Comparison of ENCODE assay signal across 29 mouse cellular contexts in the genomic region with DNA sequence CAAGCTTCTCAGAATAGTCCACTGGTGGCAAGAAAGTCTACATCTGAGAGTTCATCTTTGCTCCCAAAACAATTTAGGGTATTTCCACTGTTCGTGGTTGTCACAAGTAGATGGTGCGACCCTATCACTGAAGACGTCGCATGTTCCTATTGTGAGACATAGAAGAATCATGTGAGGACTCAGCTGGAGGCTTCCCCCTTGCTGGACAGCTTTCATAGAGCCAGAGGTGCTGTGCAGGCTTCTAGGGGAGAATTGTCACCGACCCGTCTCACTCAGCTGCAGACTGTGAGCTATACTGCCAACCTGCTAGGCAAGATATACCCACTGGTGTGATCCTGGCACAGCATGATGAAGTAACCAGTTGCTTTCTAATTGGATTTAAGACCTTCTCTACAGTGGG. TPM values are rescaled to one million over a fixed set of nuclear protein-coding genes. Genes with fewer than 3 reads are reported as not detected.
DNase-seq lines count a peak whose midpoint lies in the region; TF ChIP-seq lines count a peak whose summit lies in the region.
"Had no signal": no experiment of that assay in that cellular context is flagged by ENCODE, and none has a peak within 500 bp of the region (broad histone marks: within the 10 kb centered on the region; RNA-seq: fewer than 3 reads in every experiment).

No protein-coding gene starts in this region.

- no peak for TF ChIP-seq POLR2A in thymus, adult 2 months (IDR thresholded peaks at IDR 0.05; ENCODE audit: control insufficient read depth, extremely low read depth, insufficient read depth, low read length, poor library complexity)

- no peaks in the 10 kb centered on the region for H3K27me3 ChIP-seq in thymus, adult 2 months (ENCODE audit: control insufficient read depth, insufficient read depth, low read length)
- H3K27me3 ChIP-seq: embryonic facial prominence, embryonic 12.5 days; embryonic facial prominence, embryonic 15.5 days; hindbrain, embryonic 12.5 days; hindbrain, embryonic 15.5 days had no signal

- peak; percentile 50 for DNase-seq in thymus, adult 2 months
- no peak for DNase-seq in thymus, adult 18-20 months
- peak; percentile 56 for DNase-seq in thymus, postnatal 14 days
- DNase-seq in thymus, postnatal 4 days, result peak; percentile 56
- no peak for DNase-seq in adrenal gland, postnatal 14 days
- DNase-seq in embryo, embryonic 9.5 days (ENCODE audit: extremely low spot score), result no peak
- DNase-seq: adrenal gland, adult 8-10 months; B cell, adult 2 months; cerebellum, adult 18-20 months; cerebellum, adult 9-10 months; cerebellum, postnatal 14 days; forebrain, postnatal 0 days; gastrocnemius, adult 2 months; gastrocnemius, postnatal 14 days; heart, adult 11 months had no signal

- H3K27ac ChIP-seq in thymus, adult 2 months (ENCODE audit: control insufficient read depth, insufficient read depth, low read length), result peak overlapping the region; percentile 93
- H3K27ac ChIP-seq: embryonic facial prominence, embryonic 12.5 days; embryonic facial prominence, embryonic 15.5 days; gastrocnemius, adult 2 months; hindbrain, embryonic 12.5 days; hindbrain, embryonic 15.5 days had no signal

- 52% methylated on average over 6 of the region's 6 CpGs for WGBS in thymus, adult 2 months

- TF ChIP-seq CTCF in thymus, adult 2 months (IDR thresholded peaks at IDR 0.05; ENCODE audit: borderline replicate concordance, control insufficient read depth, extremely low read depth, insufficient read depth, low read length, poor library complexity), result no peak

- peaks cover 32% of the 10 kb centered on the region for H3K4me1 ChIP-seq in thymus, adult 2 months (replicated peaks; ENCODE audit: control insufficient read depth, insufficient read depth, low read length)
- H3K4me1 ChIP-seq: embryonic facial prominence, embryonic 12.5 days; embryonic facial prominence, embryonic 15.5 days; hindbrain, embryonic 12.5 days; hindbrain, embryonic 15.5 days had no signal

- no peaks in the 10 kb centered on the region for H3K36me3 ChIP-seq in thymus, adult 2 months (ENCODE audit: control insufficient read depth, insufficient read depth, low read length)
- H3K36me3 ChIP-seq: embryonic facial prominence, embryonic 12.5 days; embryonic facial prominence, embryonic 15.5 days; hindbrain, embryonic 12.5 days; hindbrain, embryonic 15.5 days had no signal

- H3K4me3 ChIP-seq in thymus, adult 2 months (ENCODE audit: control insufficient read depth, insufficient read depth, low read length), result no peak overlapping the region
- H3K4me3 ChIP-seq: embryonic facial prominence, embryonic 12.5 days; embryonic facial prominence, embryonic 15.5 days; gastrocnemius, adult 2 months; hindbrain, embryonic 12.5 days; hindbrain, embryonic 15.5 days had no signal

RNA-seq across cellular contexts. Expression of a gene that starts 21.0 kb away (rescaled TPM):
- polyA plus RNA-seq in thymus, adult 2 months (2012; rRNA removed), result 883 and 918 TPM in 2 replicates
- 1.5 and 6.6 TPM in 2 replicates for total RNA-seq in adrenal gland, postnatal 14 days (2021)
- total RNA-seq: adrenal gland, postnatal 36 days; forebrain, postnatal 0 days; gastrocnemius, adult 2 months; hematopoietic stem cell, adult 5-6 weeks; MEL had no signal
- polyA plus RNA-seq: embryonic facial prominence, embryonic 12.5 days; embryonic facial prominence, embryonic 15.5 days; forebrain, embryonic 11.5 days; forebrain, embryonic 14.5 days; forebrain, postnatal 0 days; heart, embryonic 14.5 days; hindbrain, embryonic 12.5 days; hindbrain, embryonic 15.5 days had no signal

RNA-seq across cellular contexts. Expression of a gene that starts 29.6 kb away (rescaled TPM):
- 712 and 845 TPM in 2 replicates for polyA plus RNA-seq in thymus, adult 2 months (2012; rRNA removed)
- total RNA-seq in adrenal gland, postnatal 14 days (2021), result 1.1 and 7.5 TPM in 2 replicates
- total RNA-seq: forebrain, postnatal 0 days; gastrocnemius, adult 2 months; gastrocnemius, postnatal 14 days; heart, postnatal 25 days; hematopoietic stem cell, adult 5-6 weeks; MEL had no signal
- polyA plus RNA-seq: embryonic facial prominence, embryonic 15.5 days; forebrain, embryonic 11.5 days; forebrain, embryonic 14.5 days; forebrain, postnatal 0 days; frontal cortex, adult 2 months; heart, embryonic 11.5 days; hindbrain, embryonic 12.5 days; hindbrain, embryonic 15.5 days had no signal

RNA-seq across cellular contexts. Expression of a gene that starts 30.2 kb away (rescaled TPM):
- 9.6 and 15.1 TPM in 2 replicates for polyA plus RNA-seq in thymus, adult 2 months (2012; rRNA removed)
- total RNA-seq in adrenal gland, postnatal 14 days (2021), result 0.52 and 0.56 TPM in 2 replicates
- total RNA-seq: hematopoietic stem cell, adult 5-6 weeks; MEL had no signal
- polyA plus RNA-seq: activated CD4-positive, CD25-positive, alpha-beta regulatory T cell, adult 4 months had no signal

Comparison
In these comparisons a context has a peak if more than half of its experiments do, and no peak if none do; other contexts are left out.
1. DNase-seq: peak in thymus, adult 2 months (single experiment), thymus, postnatal 14 days (single experiment) and thymus, postnatal 4 days (single experiment); none in thymus, adult 18-20 months (0 of 2), adrenal gland, postnatal 14 days (single experiment) and embryo, embryonic 9.5 days (single experiment).